Mouse (Mus musculus): ENCODE measurements around the gene Pigv. TPM values are rescaled to one million over a fixed set of nuclear protein-coding genes. Genes with fewer than 3 reads are reported as not detected.
A peak's percentile ranks its signal among the peaks of the same experiment; 100 is the strongest.

The Pigv gene
- polyA plus RNA-seq, 1 experiment from 2014 or later: 10.7 TPM

DNA sequence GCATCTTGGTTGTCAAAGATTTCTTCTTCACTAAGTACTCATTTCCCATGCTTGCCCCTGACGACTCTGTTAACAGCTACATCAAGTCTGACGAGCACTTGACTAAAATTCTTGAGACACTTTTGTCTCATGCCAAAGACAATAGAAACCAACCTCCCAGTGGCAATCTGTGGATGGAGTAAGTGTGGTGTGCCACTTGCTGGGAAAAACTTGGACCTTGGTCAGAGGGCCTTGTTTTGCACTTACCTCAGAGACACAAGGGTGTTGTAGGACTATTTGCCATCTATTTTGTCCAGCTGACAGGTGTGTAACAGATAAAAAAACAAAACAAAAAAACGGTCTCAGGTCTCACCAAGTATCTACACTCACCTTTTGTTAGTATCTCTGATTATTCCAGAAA lies 3.7 kb upstream of the Pigv start:
- ATAC-seq (ENCODE audit: low FRiP score) (no peak), DNase-seq (ENCODE audit: low spot score) (no peak)
- WGBS: 27% methylated on average over 3 of the region's 3 CpGs
- H3K9ac ChIP-seq (ENCODE audit: low read depth, low read length): no peak overlapping the region
- H3K27me3 ChIP-seq (ENCODE audit: control insufficient read depth, insufficient read depth, low read length): no peaks in the 10 kb centered on the region
- no peak overlapping the region for H3K4me2 ChIP-seq (replicated peaks; ENCODE audit: low read depth, low read length)
- peaks cover 3% of the 10 kb centered on the region for H3K4me1 ChIP-seq (replicated peaks; ENCODE audit: control insufficient read depth, insufficient read depth, low read length)
- peak overlapping the region; percentile 40 for H3K27ac ChIP-seq (ENCODE audit: low read depth, low read length)
- H3K4me3 ChIP-seq (ENCODE audit: low read depth, low read length): no peak overlapping the region
- peaks cover 9% of the 10 kb centered on the region for H3K36me3 ChIP-seq (ENCODE audit: control insufficient read depth, insufficient read depth, low read length)
- no peaks in the 10 kb centered on the region for H3K9me3 ChIP-seq (ENCODE audit: control insufficient read depth, low read length)

DNA sequence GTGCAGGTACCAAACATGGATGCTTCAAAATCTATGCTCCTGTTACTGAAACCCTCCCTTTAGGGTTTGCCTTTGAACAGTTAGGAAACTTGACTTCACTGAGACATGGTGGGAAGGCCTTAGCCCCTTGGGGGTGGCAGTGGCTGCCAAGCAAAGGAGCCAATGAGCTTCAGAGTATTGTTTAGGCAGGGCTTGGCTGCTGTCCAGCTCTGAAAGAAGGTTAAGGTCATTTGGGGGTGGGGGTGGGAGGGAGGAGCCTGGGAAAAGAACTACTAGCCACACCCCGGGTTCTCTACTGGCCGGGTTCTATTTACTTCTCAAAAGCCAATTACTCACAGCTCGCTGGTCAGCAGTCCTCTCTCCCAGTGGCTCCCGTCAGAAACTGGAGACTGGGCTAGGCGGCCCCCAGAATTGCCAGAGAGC lies 3.2 kb upstream of the Pigv start:
- WGBS: 0% methylated on average over 5 of the region's 5 CpGs
- no peak overlapping the region for H3K9ac ChIP-seq (ENCODE audit: low read depth, low read length)
- no peaks in the 10 kb centered on the region for H3K9me3 ChIP-seq (ENCODE audit: control insufficient read depth, low read length)
- peaks cover 3% of the 10 kb centered on the region for H3K4me1 ChIP-seq (replicated peaks; ENCODE audit: control insufficient read depth, insufficient read depth, low read length)
- DNase-seq (ENCODE audit: low spot score) (peak; percentile 78), ATAC-seq (ENCODE audit: low FRiP score) (peak; percentile 64)
- H3K4me2 ChIP-seq (replicated peaks; ENCODE audit: low read depth, low read length): no peak overlapping the region
- no peak overlapping the region for H3K4me3 ChIP-seq (ENCODE audit: low read depth, low read length)
- peaks cover 4% of the 10 kb centered on the region; the same call in 1 of the 2 replicates for H3K36me3 ChIP-seq (ENCODE audit: control insufficient read depth, insufficient read depth, low read length)
- H3K27me3 ChIP-seq (ENCODE audit: control insufficient read depth, insufficient read depth, low read length): no peaks in the 10 kb centered on the region
- peak overlapping the region; percentile 40 for H3K27ac ChIP-seq (ENCODE audit: low read depth, low read length)

DNA sequence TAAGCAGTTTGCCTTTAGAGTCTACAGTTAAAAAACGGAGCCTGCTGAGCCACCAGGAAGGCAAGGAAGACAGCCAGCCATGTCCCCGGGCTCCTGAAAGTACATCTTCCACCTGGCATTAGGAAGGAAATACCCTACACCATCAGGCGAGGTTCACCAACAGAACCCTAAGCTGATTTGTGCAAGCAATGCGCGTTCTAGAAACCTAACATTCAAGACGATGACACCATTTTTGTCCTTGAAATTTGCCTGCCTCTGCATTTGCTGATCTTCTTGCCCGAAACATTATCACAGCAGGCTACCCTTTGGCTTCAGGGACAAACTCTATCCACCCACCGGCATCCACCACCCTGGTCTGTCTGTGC lies 1.9 kb upstream of the Pigv start:
- Histone ChIP-seq H3K4me1 (replicated peaks; ENCODE audit: control insufficient read depth, insufficient read depth, low read length) (peaks cover 3% of the 10 kb centered on the region), H3K9me3 (ENCODE audit: control insufficient read depth, low read length) (no peaks in the 10 kb centered on the region), H3K4me3 (ENCODE audit: low read depth, low read length) (no peak overlapping the region), H3K36me3 (ENCODE audit: control insufficient read depth, insufficient read depth, low read length) (no peaks in the 10 kb centered on the region), H3K9ac (ENCODE audit: low read depth, low read length) (no peak overlapping the region), H3K27ac (ENCODE audit: low read depth, low read length) (no peak overlapping the region), H3K4me2 (replicated peaks; ENCODE audit: low read depth, low read length) (no peak overlapping the region), H3K27me3 (ENCODE audit: control insufficient read depth, insufficient read depth, low read length) (no peaks in the 10 kb centered on the region)
- ATAC-seq (ENCODE audit: low FRiP score) (no peak), DNase-seq (ENCODE audit: low spot score) (no peak)
- 72% methylated on average over 8 of the region's 8 CpGs for WGBS

DNA sequence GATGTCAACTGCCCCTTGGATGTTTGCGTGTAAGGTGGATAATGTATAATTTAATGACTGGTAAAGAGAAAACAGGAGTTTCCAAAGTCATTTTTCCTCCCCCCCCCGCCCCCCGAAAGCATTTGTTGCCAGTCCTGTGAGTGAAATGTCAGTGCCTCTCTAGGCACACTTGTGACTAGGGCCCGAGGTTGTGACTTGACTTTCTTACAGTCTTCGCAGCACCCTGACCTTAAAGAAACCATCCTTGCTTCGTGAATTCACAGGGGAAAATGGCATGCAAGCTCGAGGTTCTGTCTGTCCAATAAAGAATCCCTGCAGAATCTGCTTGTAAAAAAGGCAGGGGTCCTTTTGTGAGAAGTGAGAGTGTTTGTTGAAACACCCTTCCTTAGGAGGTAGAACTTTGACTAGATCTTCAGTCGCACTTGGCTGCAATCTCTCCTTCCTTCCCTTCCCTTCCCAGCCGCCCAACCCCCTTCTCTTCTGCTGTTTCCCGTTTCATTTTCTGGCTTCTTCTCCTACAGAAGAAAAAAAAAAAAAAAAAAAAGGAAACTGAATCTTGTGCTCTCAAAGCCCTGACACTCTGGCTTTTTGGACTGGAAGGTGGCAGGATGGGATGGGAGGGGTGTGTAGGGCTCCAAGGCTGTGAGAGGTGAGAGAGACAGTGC lies 1.4 kb upstream of the Pigv start:
- H3K27me3 ChIP-seq (ENCODE audit: control insufficient read depth, insufficient read depth, low read length): no peaks in the 10 kb centered on the region
- no peak overlapping the region for H3K9ac ChIP-seq (ENCODE audit: low read depth, low read length)
- no peaks in the 10 kb centered on the region for H3K9me3 ChIP-seq (ENCODE audit: control insufficient read depth, low read length)
- 48% methylated on average over 10 of the region's 10 CpGs for WGBS
- peaks cover 3% of the 10 kb centered on the region for H3K4me1 ChIP-seq (replicated peaks; ENCODE audit: control insufficient read depth, insufficient read depth, low read length)
- DNase-seq (ENCODE audit: low spot score): no peak
- H3K27ac ChIP-seq (ENCODE audit: low read depth, low read length): no peak overlapping the region
- no peak for ATAC-seq (ENCODE audit: low FRiP score)
- peak overlapping the region; percentile 61; the same call in 1 of the 2 replicates for H3K4me2 ChIP-seq (replicated peaks; ENCODE audit: low read depth, low read length)
- no peaks in the 10 kb centered on the region for H3K36me3 ChIP-seq (ENCODE audit: control insufficient read depth, insufficient read depth, low read length)
- no peak overlapping the region for H3K4me3 ChIP-seq (ENCODE audit: low read depth, low read length)

DNA sequence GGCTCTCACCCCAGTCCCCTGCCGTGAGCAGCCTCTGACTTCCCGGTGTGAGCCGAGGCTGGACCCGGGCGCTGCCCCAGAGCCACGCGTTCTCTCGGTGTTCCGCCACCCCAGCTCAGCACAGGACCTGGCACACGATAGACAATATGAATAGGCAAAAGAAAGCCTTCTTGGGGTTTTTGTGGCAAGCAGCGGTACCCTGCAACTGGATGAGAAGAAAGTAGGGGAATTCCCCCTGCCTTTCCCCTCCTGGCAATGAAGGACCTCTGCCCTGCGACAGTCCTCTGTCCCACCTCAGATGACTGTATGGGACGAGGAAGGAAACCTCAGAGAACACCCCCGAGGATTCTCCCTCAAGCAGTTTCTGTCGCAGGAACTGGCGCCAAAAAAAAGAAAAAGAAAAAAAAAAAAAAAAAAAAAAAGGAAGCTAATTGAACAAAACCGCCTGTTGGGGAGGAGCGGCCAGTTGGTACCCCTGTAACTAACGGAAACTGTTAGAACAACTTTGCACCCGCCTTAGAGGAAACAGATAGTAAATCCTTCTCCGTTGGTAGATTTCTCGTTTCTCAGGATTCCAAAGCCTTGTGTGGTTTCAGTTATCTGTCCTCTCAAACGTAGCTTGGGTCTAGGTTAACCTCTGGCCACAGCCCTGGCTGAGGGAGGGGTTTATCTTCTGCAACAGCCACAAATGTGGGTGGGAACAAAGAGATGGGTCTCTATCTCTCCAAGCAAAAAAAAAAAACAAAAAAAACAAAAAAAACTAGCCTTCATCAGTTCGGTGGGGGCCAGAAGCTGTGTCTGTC lies 599 bp upstream of the Pigv start:
- H3K4me1 ChIP-seq (replicated peaks; ENCODE audit: control insufficient read depth, insufficient read depth, low read length): peaks cover 3% of the 10 kb centered on the region
- ATAC-seq (ENCODE audit: low FRiP score) (no peak), DNase-seq (ENCODE audit: low spot score) (no peak)
- no peaks in the 10 kb centered on the region for H3K36me3 ChIP-seq (ENCODE audit: control insufficient read depth, insufficient read depth, low read length)
- H3K4me3 ChIP-seq (ENCODE audit: low read depth, low read length): peak overlapping the region; percentile 73
- no peaks in the 10 kb centered on the region for H3K9me3 ChIP-seq (ENCODE audit: control insufficient read depth, low read length)
- peak overlapping the region; percentile 73 for H3K9ac ChIP-seq (ENCODE audit: low read depth, low read length)
- H3K27ac ChIP-seq (ENCODE audit: low read depth, low read length): peak overlapping the region; percentile 95
- 6% methylated on average over 24 of the region's 24 CpGs for WGBS
- peak overlapping the region; percentile 61 for H3K4me2 ChIP-seq (replicated peaks; ENCODE audit: low read depth, low read length)
- H3K27me3 ChIP-seq (ENCODE audit: control insufficient read depth, insufficient read depth, low read length): no peaks in the 10 kb centered on the region

DNA sequence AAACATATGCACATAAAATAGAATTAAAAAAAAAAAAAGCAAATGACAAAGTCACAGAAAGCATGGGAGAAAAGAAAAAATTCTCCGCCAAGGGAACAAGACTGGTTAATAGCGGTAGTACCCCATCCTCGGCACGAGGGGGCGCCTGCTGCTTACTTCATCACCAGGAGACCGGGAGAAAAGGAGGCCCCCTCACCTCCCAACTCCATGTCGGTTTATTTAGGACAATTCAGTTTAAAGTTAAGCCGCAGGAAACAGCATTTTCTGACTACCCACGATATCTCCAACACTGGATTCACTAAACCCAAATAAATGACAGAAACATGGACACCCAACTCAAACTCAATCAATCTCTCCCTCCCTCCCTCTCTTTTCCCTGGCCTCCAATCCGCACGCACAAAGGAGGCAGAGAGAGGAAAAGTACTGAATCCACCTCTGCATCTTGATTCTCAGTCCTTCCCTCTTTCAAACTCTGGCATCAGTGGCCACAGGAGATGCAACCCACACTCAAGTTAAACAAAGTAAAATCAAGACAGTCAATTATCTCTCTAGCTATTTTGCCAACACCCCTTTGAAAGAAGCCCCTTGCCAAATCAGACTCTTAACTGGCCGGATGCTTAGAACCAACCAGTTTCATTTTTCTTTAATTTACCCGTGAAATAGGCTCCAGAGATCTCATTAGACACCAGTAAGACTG lies 1.1 kb downstream of the Pigv start:
- DNase-seq (ENCODE audit: low spot score): peak; percentile 89
- WGBS: 6% methylated on average over 13 of the region's 13 CpGs
- Histone ChIP-seq H3K4me1 (replicated peaks; ENCODE audit: control insufficient read depth, insufficient read depth, low read length) (peaks cover 3% of the 10 kb centered on the region), H3K27me3 (ENCODE audit: control insufficient read depth, insufficient read depth, low read length) (no peaks in the 10 kb centered on the region), H3K9ac (ENCODE audit: low read depth, low read length) (peak overlapping the region; percentile 73), H3K36me3 (ENCODE audit: control insufficient read depth, insufficient read depth, low read length) (no peaks in the 10 kb centered on the region), H3K4me2 (replicated peaks; ENCODE audit: low read depth, low read length) (peak overlapping the region; percentile 61), H3K9me3 (ENCODE audit: control insufficient read depth, low read length) (no peaks in the 10 kb centered on the region), H3K4me3 (ENCODE audit: low read depth, low read length) (peak overlapping the region; percentile 73), H3K27ac (ENCODE audit: low read depth, low read length) (peak overlapping the region; percentile 95)
- no peak for ATAC-seq (ENCODE audit: low FRiP score)

DNA sequence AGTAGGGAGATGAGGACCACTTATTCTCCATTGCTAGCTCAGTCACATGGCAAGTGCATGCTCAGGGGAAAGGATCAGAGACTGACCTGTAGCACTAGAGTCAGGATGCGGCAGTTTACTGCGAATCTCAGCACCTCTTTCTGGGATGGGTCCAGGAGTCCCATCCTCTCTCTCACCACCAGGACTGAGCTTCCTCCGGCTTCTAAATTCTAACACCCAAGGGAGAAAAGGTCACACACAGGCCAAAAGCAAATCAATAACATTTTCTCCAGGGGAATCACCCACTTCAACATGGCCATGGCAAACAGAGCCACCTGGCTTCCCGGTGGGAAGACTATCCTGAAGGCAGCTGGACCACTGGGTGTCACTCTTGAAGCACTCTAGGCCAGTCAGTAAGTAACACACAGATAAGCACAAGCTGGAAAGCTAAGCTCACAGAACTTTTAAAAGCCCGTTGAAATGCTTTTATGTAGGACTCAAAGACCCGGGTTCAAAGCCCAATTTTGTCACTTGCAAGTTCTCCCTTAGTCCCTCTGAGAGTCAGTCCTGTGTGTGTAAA lies 2.7 kb downstream of the Pigv start:
- H3K36me3 ChIP-seq (ENCODE audit: control insufficient read depth, insufficient read depth, low read length): no peaks in the 10 kb centered on the region
- H3K4me1 ChIP-seq (replicated peaks; ENCODE audit: control insufficient read depth, insufficient read depth, low read length): peaks cover 3% of the 10 kb centered on the region
- H3K9me3 ChIP-seq (ENCODE audit: control insufficient read depth, low read length): no peaks in the 10 kb centered on the region
- H3K4me2 ChIP-seq (replicated peaks; ENCODE audit: low read depth, low read length): no peak overlapping the region
- 68% methylated on average over 6 of the region's 6 CpGs for WGBS
- DNase-seq (ENCODE audit: low spot score) (no peak), ATAC-seq (ENCODE audit: low FRiP score) (no peak)
- H3K9ac ChIP-seq (ENCODE audit: low read depth, low read length): no peak overlapping the region
- no peaks in the 10 kb centered on the region for H3K27me3 ChIP-seq (ENCODE audit: control insufficient read depth, insufficient read depth, low read length)
- no peak overlapping the region for H3K4me3 ChIP-seq (ENCODE audit: low read depth, low read length)
- H3K27ac ChIP-seq (ENCODE audit: low read depth, low read length): no peak overlapping the region

DNA sequence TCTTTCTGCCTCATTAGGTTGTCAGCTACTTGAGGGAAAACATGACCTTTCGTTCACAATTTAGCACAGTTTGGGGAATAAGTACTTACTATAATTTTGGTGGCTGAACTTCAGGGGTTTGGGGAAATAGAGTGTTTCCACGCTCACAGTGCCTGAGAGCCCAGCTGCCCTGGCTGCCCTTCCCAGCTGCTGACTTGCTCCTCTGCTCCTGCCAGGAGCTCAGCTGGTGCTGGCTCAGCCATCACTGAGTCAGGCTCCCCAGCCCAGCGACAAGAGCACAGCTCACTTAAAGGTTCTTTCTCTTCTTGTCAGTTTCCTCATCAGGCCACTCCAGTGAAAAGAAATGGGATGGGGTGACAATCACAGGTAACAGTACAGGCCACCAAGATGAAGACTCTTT lies 3.9 kb downstream of the Pigv start:
- no peaks in the 10 kb centered on the region for H3K36me3 ChIP-seq (ENCODE audit: control insufficient read depth, insufficient read depth, low read length)
- H3K4me3 ChIP-seq (ENCODE audit: low read depth, low read length): no peak overlapping the region
- no peak overlapping the region for H3K27ac ChIP-seq (ENCODE audit: low read depth, low read length)
- no peaks in the 10 kb centered on the region for H3K9me3 ChIP-seq (ENCODE audit: control insufficient read depth, low read length)
- DNase-seq (ENCODE audit: low spot score) (no peak), ATAC-seq (ENCODE audit: low FRiP score) (no peak)
- H3K27me3 ChIP-seq (ENCODE audit: control insufficient read depth, insufficient read depth, low read length): no peaks in the 10 kb centered on the region
- no peak overlapping the region for H3K4me2 ChIP-seq (replicated peaks; ENCODE audit: low read depth, low read length)
- 84% methylated on average over 3 of the region's 3 CpGs for WGBS
- H3K9ac ChIP-seq (ENCODE audit: low read depth, low read length): no peak overlapping the region
- H3K4me1 ChIP-seq (replicated peaks; ENCODE audit: control insufficient read depth, insufficient read depth, low read length): peaks cover 2% of the 10 kb centered on the region

All from hindbrain, embryonic 11.5 days (tissue).